Mouse (Mus musculus) embryonic facial prominence, embryonic 11.5 days (tissue): ENCODE data around the gene Spg11. TPM values are rescaled to one million over a fixed set of nuclear protein-coding genes. Genes with fewer than 3 reads are reported as not detected.

Experiments used
- ATAC-seq: fragments of 200-750 bp; cut with Nextera tagmentation; replicated peaks from 2 replicates; pipeline ENCODE4 v1.8.0; 2017; ENCODE audit warnings: low read depth; ENCODE audit not compliant: insufficient number of reproducible peaks, low FRiP score, low TSS enrichment
- DNase-seq: peaks from one replicate; pipeline ENCODE4 v3.0.0-alpha.2; 2015; ENCODE audit warnings: low spot score
- H3K27ac ChIP-seq: fragments of 300-500 bp; sonication (generic); replicated peaks from 2 replicates; pipeline ENCODE4 v1.5.1; 2014; ENCODE audit warnings: mild to moderate bottlenecking, low read depth, low read length, control low read depth
- H3K27me3 ChIP-seq: fragments of 300-500 bp; sonication (generic); 2 replicates; pipeline ENCODE4 v1.6.1; 2014; ENCODE audit warnings: mild to moderate bottlenecking, low read length, moderate library complexity, mixed read lengths; ENCODE audit not compliant: control insufficient read depth, insufficient read depth
- H3K36me3 ChIP-seq: fragments of 300-500 bp; sonication (generic); replicated peaks from 2 replicates; pipeline ENCODE4 v1.6.1; 2014; ENCODE audit warnings: low read depth, mild to moderate bottlenecking, low read length, moderate library complexity, mixed read lengths; ENCODE audit not compliant: control insufficient read depth, insufficient read depth
- H3K4me1 ChIP-seq: fragments of 300-500 bp; sonication (generic); 2 replicates; pipeline ENCODE4 v1.6.1; 2014; ENCODE audit warnings: low read length, mixed read lengths; ENCODE audit not compliant: control insufficient read depth, insufficient read depth
- H3K4me2 ChIP-seq: fragments of 300-500 bp; sonication (generic); 2 replicates; pipeline ENCODE4 v1.6.1; 2014; ENCODE audit warnings: low read depth, mild to moderate bottlenecking, control low read depth, low read length, moderate library complexity
- H3K4me3 ChIP-seq: fragments of 300-500 bp; sonication (generic); 2 replicates; pipeline ENCODE4 v1.5.1; 2014; ENCODE audit warnings: low read depth, low read length, control low read depth
- H3K9ac ChIP-seq: fragments of 300-500 bp; sonication (generic); replicated peaks from 2 replicates; pipeline ENCODE4 v1.6.1; 2014; ENCODE audit warnings: mild to moderate bottlenecking, control low read depth, low read length
- H3K9me3 ChIP-seq: fragments of 300-500 bp; sonication (generic); replicated peaks from 2 replicates; pipeline ENCODE4 v1.6.1; 2016; ENCODE audit warnings: mild to moderate bottlenecking, low read length, inconsistent platforms, mixed read lengths; ENCODE audit not compliant: control insufficient read depth
- WGBS: fragments of 180-500 bp; shearing (Covaris S2); extraction: QIAGEN DNeasy Blood & Tissue Kit; methylation state at CpG from one replicate; pipeline ENCODE4 v1.1.7; 2014; 5-methylcytosine and 5-hydroxymethylcytosine counted together
- polyA plus RNA-seq: library from polyadenylated mRNA; unstranded; fragments of >200 nt; fragmentation: Nextera tagmentation; extraction: Ambion mirVana; gene quantifications from 2 replicates; pipeline ENCODE4 v1.2.1, GENCODE M21; 2014

The Spg11 gene
- polyA plus RNA-seq, 1 experiment from 2014 or later: 10.9 TPM

DNA sequence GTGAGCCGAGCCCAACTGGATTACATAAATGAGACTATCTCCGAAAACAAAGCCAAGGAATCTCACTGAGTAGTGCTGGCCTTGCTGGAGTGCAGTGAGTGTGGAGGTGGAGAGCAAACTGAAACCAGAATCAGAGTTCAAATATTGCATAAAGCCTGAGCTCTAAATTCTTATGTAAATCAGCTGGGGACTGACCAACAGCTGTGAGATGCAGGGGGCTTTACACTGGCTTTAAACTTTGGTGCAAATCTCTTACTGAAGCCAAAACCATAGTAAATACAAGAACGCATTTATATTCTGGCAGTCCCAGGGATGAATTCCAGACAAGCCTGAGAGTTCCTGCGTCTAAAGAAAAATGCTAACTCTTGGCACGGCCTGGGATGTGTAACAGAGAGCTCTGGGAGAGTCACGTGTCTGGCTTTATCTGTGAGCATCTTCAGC lies 40.2 kb upstream of the Spg11 start:
- DNase-seq: no peak
- H3K4me3 ChIP-seq: no peak overlapping the region
- no peak overlapping the region for H3K27ac ChIP-seq
- no peak overlapping the region for H3K4me2 ChIP-seq
- H3K9me3 ChIP-seq: no peaks in the 10 kb centered on the region
- WGBS: 64% methylated on average over 6 of the region's 6 CpGs
- no peak overlapping the region for H3K9ac ChIP-seq
- no peaks in the 10 kb centered on the region for H3K27me3 ChIP-seq
- H3K4me1 ChIP-seq: no peaks in the 10 kb centered on the region
- no peaks in the 10 kb centered on the region for H3K36me3 ChIP-seq
- no peak for ATAC-seq

DNA sequence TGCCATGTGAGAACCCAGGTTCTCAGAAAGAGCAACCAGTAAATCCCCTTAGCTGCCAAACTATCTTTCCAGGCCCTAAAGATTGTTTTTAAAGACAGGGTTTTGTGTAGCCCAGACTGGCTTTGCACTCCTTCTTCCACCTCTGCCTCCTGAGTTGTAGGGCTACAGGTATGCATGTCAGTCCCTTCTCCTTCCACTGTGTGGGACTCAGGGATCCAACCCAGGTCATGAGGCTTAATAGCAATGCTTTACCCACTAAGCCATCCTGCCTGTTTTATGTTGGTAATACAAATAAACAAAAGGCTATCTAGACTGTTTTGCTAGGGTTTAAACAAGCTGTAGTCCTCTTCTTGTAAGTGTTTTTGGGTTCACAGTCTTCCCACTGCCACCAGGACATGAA lies 39.4 kb upstream of the Spg11 start:
- Histone ChIP-seq H3K27me3 (no peaks in the 10 kb centered on the region), H3K9ac (no peak overlapping the region), H3K4me2 (no peak overlapping the region), H3K36me3 (no peaks in the 10 kb centered on the region), H3K27ac (no peak overlapping the region), H3K9me3 (no peaks in the 10 kb centered on the region), H3K4me1 (no peaks in the 10 kb centered on the region), H3K4me3 (no peak overlapping the region)
- no peak for ATAC-seq
- DNase-seq: no peak

DNA sequence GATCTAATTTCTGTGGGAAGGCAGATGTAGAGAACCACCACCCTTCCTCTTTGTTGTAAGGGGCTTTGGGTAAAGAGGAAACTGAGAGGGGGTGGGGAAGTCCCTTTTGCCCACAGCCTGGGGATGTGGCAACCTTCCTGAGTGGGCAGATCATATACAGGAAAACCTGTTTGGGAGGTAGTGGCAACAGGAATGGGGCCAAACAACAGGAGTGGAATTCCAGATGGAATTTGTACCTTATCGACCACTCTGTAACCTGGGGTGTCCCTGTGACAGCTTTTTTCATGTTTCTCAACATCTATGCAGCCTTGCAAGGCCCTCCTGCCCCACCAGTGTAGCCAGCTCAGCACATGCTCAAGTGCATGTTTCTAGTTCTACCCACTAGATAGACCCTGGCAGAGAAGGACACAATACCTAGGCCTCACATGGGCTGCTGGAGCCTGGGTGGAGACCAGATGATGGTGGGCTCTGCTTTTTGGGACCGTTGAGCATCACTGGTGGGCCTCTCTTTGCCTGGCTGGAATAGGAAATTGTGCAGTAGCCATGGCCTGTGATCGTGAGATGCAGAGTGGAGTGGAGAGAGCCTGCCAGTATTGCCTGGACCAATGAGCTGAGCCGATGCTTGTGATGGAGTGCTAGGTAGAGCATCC lies 38.0 kb upstream of the Spg11 start:
- no peak overlapping the region for H3K4me3 ChIP-seq
- no peak for ATAC-seq
- no peaks in the 10 kb centered on the region for H3K27me3 ChIP-seq
- no peak for DNase-seq
- H3K27ac ChIP-seq: no peak overlapping the region
- no peaks in the 10 kb centered on the region for H3K9me3 ChIP-seq
- H3K4me2 ChIP-seq: no peak overlapping the region
- H3K4me1 ChIP-seq: no peaks in the 10 kb centered on the region
- 88% methylated on average over 4 of the region's 4 CpGs for WGBS
- H3K36me3 ChIP-seq: no peaks in the 10 kb centered on the region
- no peak overlapping the region for H3K9ac ChIP-seq

DNA sequence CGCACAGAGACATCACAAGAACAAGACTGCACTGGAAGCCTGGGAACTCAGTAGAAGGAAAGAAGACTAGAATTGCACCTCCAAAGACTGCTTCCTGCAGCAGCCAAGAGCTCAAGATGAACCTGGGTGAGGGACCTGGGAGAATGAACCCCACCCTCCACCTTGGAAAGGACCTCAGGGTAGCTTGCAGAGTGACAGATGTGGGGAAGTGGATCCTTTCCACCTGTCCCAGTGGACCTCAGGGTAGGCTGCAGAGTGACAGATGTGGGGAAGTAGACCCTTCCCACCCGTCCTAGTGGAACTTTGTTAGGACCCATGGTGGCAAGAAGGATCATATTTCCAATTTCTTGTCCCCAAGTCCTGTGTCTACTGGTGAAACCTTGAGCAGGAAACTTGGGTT lies 37.1 kb upstream of the Spg11 start:
- 73% methylated on average over 2 of the region's 2 CpGs for WGBS
- H3K9me3 ChIP-seq: no peaks in the 10 kb centered on the region
- H3K4me2 ChIP-seq: no peak overlapping the region
- H3K36me3 ChIP-seq: no peaks in the 10 kb centered on the region
- H3K9ac ChIP-seq: no peak overlapping the region
- no peaks in the 10 kb centered on the region for H3K27me3 ChIP-seq
- H3K27ac ChIP-seq: no peak overlapping the region
- no peaks in the 10 kb centered on the region for H3K4me1 ChIP-seq
- DNase-seq: no peak
- no peak overlapping the region for H3K4me3 ChIP-seq
- ATAC-seq: no peak

DNA sequence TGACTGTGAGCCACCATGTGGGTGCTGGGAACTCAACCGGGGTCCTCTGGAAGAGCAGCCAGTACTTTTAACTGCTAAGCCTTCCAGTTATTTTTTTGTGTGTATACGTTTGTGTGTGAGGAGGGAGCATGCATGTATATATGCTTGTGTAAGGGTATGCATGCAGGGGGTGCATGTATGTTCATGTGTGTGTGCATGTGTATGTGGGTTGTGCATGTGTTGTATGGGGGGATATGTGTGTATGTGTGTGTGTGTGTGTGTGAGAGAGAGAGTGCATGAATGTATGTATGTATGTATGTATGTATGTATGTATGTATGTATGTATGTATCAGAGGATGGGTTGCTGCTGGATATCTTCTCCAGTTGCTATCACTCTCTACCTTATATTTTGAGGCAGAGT lies 36.3 kb upstream of the Spg11 start:
- Histone ChIP-seq H3K9me3 (no peaks in the 10 kb centered on the region), H3K27me3 (no peaks in the 10 kb centered on the region), H3K27ac (no peak overlapping the region), H3K4me1 (no peaks in the 10 kb centered on the region), H3K36me3 (no peaks in the 10 kb centered on the region), H3K4me3 (no peak overlapping the region), H3K4me2 (no peak overlapping the region), H3K9ac (no peak overlapping the region)
- WGBS: 84% methylated on average over 2 of the region's 2 CpGs
- DNase-seq (no peak), ATAC-seq (no peak)

DNA sequence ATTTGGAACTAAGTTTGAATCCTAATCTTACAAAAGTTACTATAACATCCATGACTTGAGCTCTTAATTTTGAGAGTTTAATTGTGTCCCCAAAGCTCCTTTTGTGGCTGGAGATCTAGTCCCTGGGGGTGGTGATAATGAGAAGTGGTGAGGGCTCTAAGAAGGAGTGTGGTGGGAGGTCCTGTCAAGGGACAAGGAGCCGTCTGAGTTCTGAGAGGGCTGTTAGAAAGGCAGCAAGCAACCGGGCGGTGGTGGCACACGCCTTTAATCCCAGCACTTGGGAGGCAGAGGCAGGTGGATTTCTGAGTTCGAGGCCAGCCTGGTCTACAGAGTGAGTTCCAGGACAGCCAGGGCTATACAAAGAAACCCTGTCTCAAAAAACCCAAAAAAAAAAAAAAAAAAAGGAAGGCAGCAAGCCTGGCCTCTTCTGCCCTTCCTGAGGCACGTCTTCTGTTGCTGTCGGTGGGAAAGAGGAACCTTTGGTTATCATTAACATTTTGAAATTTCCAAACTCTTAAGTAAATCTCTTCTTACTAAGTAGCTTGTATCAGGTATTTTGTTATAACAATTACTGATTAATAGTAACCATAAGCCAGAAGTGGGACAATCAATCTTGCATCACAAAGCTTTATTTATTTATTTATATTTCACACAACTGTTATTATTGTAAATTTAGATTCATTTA lies 35.6 kb upstream of the Spg11 start:
- Histone ChIP-seq H3K27me3 (no peaks in the 10 kb centered on the region), H3K36me3 (no peaks in the 10 kb centered on the region), H3K9ac (no peak overlapping the region), H3K27ac (no peak overlapping the region), H3K9me3 (no peaks in the 10 kb centered on the region), H3K4me2 (no peak overlapping the region), H3K4me3 (no peak overlapping the region), H3K4me1 (no peaks in the 10 kb centered on the region)
- ATAC-seq (no peak), DNase-seq (no peak)
- 83% methylated on average over 7 of the region's 7 CpGs for WGBS

DNA sequence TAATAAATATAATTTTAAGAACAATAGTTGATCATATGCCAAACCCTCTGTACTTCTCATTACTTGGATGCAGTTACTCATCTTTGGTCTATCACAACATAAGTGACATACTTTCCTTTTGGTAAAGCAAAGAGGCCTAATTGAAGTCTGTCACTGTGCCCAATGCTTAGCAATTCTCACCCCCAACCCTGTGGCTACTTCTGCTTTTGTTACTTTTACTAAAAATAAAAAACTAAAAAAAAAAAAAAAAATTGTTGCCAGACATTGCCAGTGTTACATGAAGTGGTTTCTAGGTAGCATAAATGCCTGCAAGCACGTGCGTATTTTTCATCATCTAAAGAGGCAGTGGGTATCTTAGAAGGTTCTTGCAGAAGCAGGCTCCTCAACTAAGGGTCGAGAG lies 34.7 kb upstream of the Spg11 start:
- H3K27ac ChIP-seq: no peak overlapping the region
- 80% methylated on average over 3 of the region's 3 CpGs for WGBS
- H3K4me1 ChIP-seq: no peaks in the 10 kb centered on the region
- H3K9me3 ChIP-seq: no peaks in the 10 kb centered on the region
- H3K4me3 ChIP-seq: no peak overlapping the region
- H3K27me3 ChIP-seq: no peaks in the 10 kb centered on the region
- H3K9ac ChIP-seq: no peak overlapping the region
- H3K36me3 ChIP-seq: no peaks in the 10 kb centered on the region
- no peak overlapping the region for H3K4me2 ChIP-seq
- DNase-seq (no peak), ATAC-seq (no peak)

DNA sequence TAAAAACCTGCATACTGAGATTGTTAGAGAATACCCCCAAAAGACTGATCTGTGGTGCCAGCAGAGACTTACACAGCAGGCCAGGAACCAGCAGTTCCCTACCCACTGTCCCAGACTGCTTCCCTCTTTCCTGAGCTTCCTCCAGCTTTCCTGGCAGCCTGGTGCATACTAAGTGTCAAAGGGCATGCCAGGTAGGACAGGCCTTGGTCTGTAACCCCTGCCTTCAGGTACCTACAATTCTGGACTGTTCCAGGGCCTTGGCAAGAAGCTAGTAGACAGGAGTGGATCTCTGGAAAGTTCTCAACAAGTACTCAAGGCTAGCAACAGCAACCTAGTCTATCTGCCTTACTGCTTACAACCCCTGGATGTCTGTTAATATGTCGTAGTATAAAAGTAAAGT lies 33.0 kb upstream of the Spg11 start:
- Histone ChIP-seq H3K4me1 (no peaks in the 10 kb centered on the region), H3K36me3 (no peaks in the 10 kb centered on the region), H3K4me3 (no peak overlapping the region), H3K27ac (no peak overlapping the region), H3K9ac (no peak overlapping the region), H3K9me3 (no peaks in the 10 kb centered on the region), H3K4me2 (no peak overlapping the region), H3K27me3 (no peaks in the 10 kb centered on the region)
- DNase-seq: no peak
- WGBS: 94% methylated on average over 1 of the region's 1 CpGs
- no peak for ATAC-seq
